In the genomic region with DNA sequence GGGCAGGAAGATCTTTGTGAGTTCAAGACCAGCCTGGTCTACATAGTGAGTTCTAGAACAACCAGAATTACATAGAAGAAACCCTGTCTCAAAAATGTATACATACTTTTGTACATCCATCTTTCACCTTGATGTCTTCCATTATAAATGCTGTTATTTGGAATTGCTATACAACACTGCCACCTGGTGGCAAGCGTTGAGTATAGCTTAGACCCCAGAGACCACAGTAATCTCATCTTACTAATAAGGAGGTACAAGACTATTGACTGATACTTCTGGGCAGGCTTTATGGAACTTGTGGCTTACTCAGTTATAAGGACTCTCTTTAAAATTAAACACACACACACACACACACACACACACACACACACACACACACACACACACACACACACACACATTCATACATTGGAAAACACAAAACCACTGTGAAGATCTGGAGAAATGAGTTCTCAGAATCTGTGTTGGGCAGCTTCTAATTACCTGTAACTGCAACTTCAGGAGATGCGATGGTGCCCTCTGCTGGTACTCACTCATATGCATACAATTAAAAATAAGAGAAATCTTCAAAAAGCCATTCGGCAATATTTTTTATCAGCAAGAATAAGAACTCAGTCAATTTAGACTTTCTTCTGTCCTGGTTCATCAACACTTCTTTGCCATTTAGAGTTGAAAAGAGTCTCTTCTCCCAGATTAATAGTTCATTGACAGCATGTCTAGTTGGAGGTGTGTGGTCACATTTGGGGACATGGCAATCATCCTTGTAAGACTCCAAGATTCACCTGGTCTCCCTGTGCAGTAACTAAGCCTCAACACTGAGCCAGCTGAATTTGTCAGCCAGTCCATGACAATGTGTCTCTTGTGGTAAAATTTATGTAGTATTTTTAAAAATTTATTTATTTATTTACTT, we compare ENCODE assay signal across 8 mouse cellular contexts. TPM values are rescaled to one million over a fixed set of nuclear protein-coding genes. Genes with fewer than 3 reads are reported as not detected.
A peak's percentile ranks its signal among the peaks of the same experiment; 100 is the strongest.
DNase-seq lines count a peak whose midpoint lies in the region; ATAC-seq and TF ChIP-seq lines count a peak whose summit lies in the region.

No protein-coding gene starts in this region.

- peaks cover 10% of the 10 kb centered on the region; the same call in 1 of the 2 replicates for H3K4me1 ChIP-seq in heart, embryonic 10.5 days
- H3K4me1 ChIP-seq in heart, postnatal 0 days (ENCODE audit: control insufficient read depth, insufficient read depth) = no peaks in the 10 kb centered on the region

- H3K36me3 ChIP-seq in heart, embryonic 10.5 days = no peaks in the 10 kb centered on the region
- no peaks in the 10 kb centered on the region for H3K36me3 ChIP-seq in heart, postnatal 0 days (replicated peaks; ENCODE audit: control insufficient read depth, insufficient read depth, low read length)

- TF ChIP-seq EP300 in heart, postnatal 0 days (IDR thresholded peaks at IDR 0.05; ENCODE audit: low read depth) = no peak

- peak; percentile 93 for DNase-seq in heart, adult 11 months
- DNase-seq in heart, embryonic 10.5 days (ENCODE audit: low spot score) = no peak
- DNase-seq in adipocyte (ENCODE audit: low spot score) = peak; percentile 72
- DNase-seq in heart, postnatal 0 days (ENCODE audit: low spot score) = peak; percentile 43
- DNase-seq in kidney, postnatal 4 days = peak; percentile 78 to 80
- DNase-seq in spleen, postnatal 36 days (ENCODE audit: low spot score in 2 of 2) = peak; percentile 41 to 60

- TF ChIP-seq CTCF in heart, postnatal 0 days (IDR thresholded peaks at IDR 0.05; ENCODE audit: low read depth) = peak; percentile 83

- ATAC-seq in common myeloid progenitor, adult 5-6 weeks (replicated peaks; ENCODE audit: low read depth, poor library complexity, severe bottlenecking) = peak; percentile 71
- no peak for ATAC-seq in heart, postnatal 0 days (ENCODE audit: insufficient read depth, low read depth)
- peak; percentile 67; the same call in 1 of the 2 replicates for ATAC-seq in megakaryocyte-erythroid progenitor cell, adult 5-6 weeks (replicated peaks; ENCODE audit: low FRiP score, low TSS enrichment, poor library complexity, severe bottlenecking)

- WGBS in heart, embryonic 10.5 days = 31% methylated on average over 3 of the region's 3 CpGs
- 27% methylated on average over 3 of the region's 3 CpGs for WGBS in heart, postnatal 0 days

- no peak overlapping the region for H3K27ac ChIP-seq in heart, embryonic 10.5 days
- no peak overlapping the region for H3K27ac ChIP-seq in heart, postnatal 0 days (ENCODE audit: low read depth)

- no peaks in the 10 kb centered on the region for H3K9me3 ChIP-seq in heart, embryonic 10.5 days
- no peaks in the 10 kb centered on the region for H3K9me3 ChIP-seq in heart, postnatal 0 days (replicated peaks; ENCODE audit: control insufficient read depth, low read length)

- no peak overlapping the region for H3K4me2 ChIP-seq in heart, postnatal 0 days (ENCODE audit: low read depth, low read length)

- H3K4me3 ChIP-seq in heart, embryonic 10.5 days = no peak overlapping the region
- H3K4me3 ChIP-seq in heart, postnatal 0 days (ENCODE audit: low read depth, low read length) = no peak overlapping the region

- H3K27me3 ChIP-seq in heart, embryonic 10.5 days (ENCODE audit: insufficient read depth, poor library complexity, severe bottlenecking) = peaks cover 8% of the 10 kb centered on the region
- H3K27me3 ChIP-seq in heart, postnatal 0 days (ENCODE audit: control insufficient read depth, insufficient read depth, low read length) = no peaks in the 10 kb centered on the region

- no peak overlapping the region for H3K9ac ChIP-seq in heart, postnatal 0 days (replicated peaks; ENCODE audit: low read depth, low read length)

RNA-seq across cellular contexts. Expression of a gene that starts 22.9 kb away (rescaled TPM):
- polyA plus RNA-seq in heart, embryonic 10.5 days (2016; fragmentation: Nextera tagmentation; extraction: Ambion mirVana) = 0.09 TPM in 1 of 2 replicates, not detected in the other
- not detected in 2 replicates for total RNA-seq in common myeloid progenitor, adult 5-6 weeks (2017)
- total RNA-seq in heart, postnatal 0 days (2014; rRNA removed; ENCODE audit: low replicate concordance) = not detected in 2 replicates
- polyA plus RNA-seq in heart, postnatal 0 days (2015; fragmentation: Nextera tagmentation; extraction: Ambion mirVana) = 0.08 TPM in 1 of 2 replicates, not detected in the other
- total RNA-seq in megakaryocyte-erythroid progenitor cell, adult 5-6 weeks (2014; fragmentation: Nextera tagmentation) = not detected in 2 replicates
- not detected in 2 replicates for total RNA-seq in megakaryocyte-erythroid progenitor cell, adult 5-6 weeks (2017)

RNA-seq across cellular contexts. Expression of a gene that starts 42.2 kb away (rescaled TPM):
- 21.0 and 23.1 TPM in 2 replicates for polyA plus RNA-seq in heart, embryonic 10.5 days (2016; fragmentation: Nextera tagmentation; extraction: Ambion mirVana)
- 8.9 and 23.2 TPM in 2 replicates for total RNA-seq in common myeloid progenitor, adult 5-6 weeks (2017)
- 6.7 and 13.3 TPM in 2 replicates for total RNA-seq in heart, postnatal 0 days (2014; rRNA removed; ENCODE audit: low replicate concordance)
- polyA plus RNA-seq in heart, postnatal 0 days (2015; fragmentation: Nextera tagmentation; extraction: Ambion mirVana) = 16.7 and 19.6 TPM in 2 replicates
- 2.5 and 14.8 TPM in 2 replicates for total RNA-seq in megakaryocyte-erythroid progenitor cell, adult 5-6 weeks (2014; fragmentation: Nextera tagmentation)
- total RNA-seq in megakaryocyte-erythroid progenitor cell, adult 5-6 weeks (2017) = 4.7 and 8.1 TPM in 2 replicates
